ENCODE assay signal across 14 mouse cellular contexts in genomic region chr12:73715954-73716731, GRCm38 (mm10).
DNase-seq lines count a peak whose midpoint lies in the region; ATAC-seq lines count a peak whose summit lies in the region.
"Had no signal": no experiment of that assay in that cellular context is flagged by ENCODE, and none has a peak within 500 bp of the region (broad histone marks: within the 10 kb centered on the region; RNA-seq: fewer than 3 reads in every experiment).

No protein-coding gene starts in this region.

- peaks cover 58% of the 10 kb centered on the region for H3K27me3 ChIP-seq in neural tube, embryonic 13.5 days
- peaks cover 22% of the 10 kb centered on the region for H3K27me3 ChIP-seq in neural tube, embryonic 15.5 days (replicated peaks)
- no peaks in the 10 kb centered on the region for H3K27me3 ChIP-seq in heart, embryonic 10.5 days (ENCODE audit: insufficient read depth, poor library complexity, severe bottlenecking)
- H3K27me3 ChIP-seq: limb, embryonic 15.5 days had no signal

- peaks cover 20% of the 10 kb centered on the region for H3K4me1 ChIP-seq in neural tube, embryonic 13.5 days (replicated peaks)
- peaks cover 17% of the 10 kb centered on the region for H3K4me1 ChIP-seq in neural tube, embryonic 15.5 days
- H3K4me1 ChIP-seq in heart, embryonic 10.5 days: peaks cover 12% of the 10 kb centered on the region
- H3K4me1 ChIP-seq: limb, embryonic 15.5 days had no signal

- no peaks in the 10 kb centered on the region for H3K36me3 ChIP-seq in neural tube, embryonic 13.5 days
- no peaks in the 10 kb centered on the region for H3K36me3 ChIP-seq in neural tube, embryonic 15.5 days
- no peaks in the 10 kb centered on the region for H3K36me3 ChIP-seq in heart, embryonic 10.5 days
- H3K36me3 ChIP-seq: limb, embryonic 15.5 days had no signal

- H3K9me3 ChIP-seq in neural tube, embryonic 13.5 days: no peaks in the 10 kb centered on the region
- no peaks in the 10 kb centered on the region for H3K9me3 ChIP-seq in neural tube, embryonic 15.5 days (replicated peaks)
- H3K9me3 ChIP-seq in heart, embryonic 10.5 days: no peaks in the 10 kb centered on the region
- H3K9me3 ChIP-seq: limb, embryonic 15.5 days had no signal

- 55% methylated on average over 21 of the region's 21 CpGs for WGBS in neural tube, embryonic 13.5 days
- WGBS in neural tube, embryonic 15.5 days: 39% methylated on average over 21 of the region's 21 CpGs
- 83% methylated on average over 21 of the region's 21 CpGs for WGBS in heart, embryonic 10.5 days

- H3K27ac ChIP-seq in neural tube, embryonic 13.5 days (replicated peaks): peak overlapping the region; percentile 68
- H3K27ac ChIP-seq in neural tube, embryonic 15.5 days (replicated peaks): peak overlapping the region; percentile 65
- H3K27ac ChIP-seq in heart, embryonic 10.5 days: no peak overlapping the region
- H3K27ac ChIP-seq: limb, embryonic 15.5 days had no signal

- no peak overlapping the region for H3K4me2 ChIP-seq in neural tube, embryonic 13.5 days
- no peak overlapping the region for H3K4me2 ChIP-seq in neural tube, embryonic 15.5 days
- H3K4me2 ChIP-seq: limb, embryonic 15.5 days had no signal

- peak; percentile 71 for ATAC-seq in neural tube, embryonic 13.5 days (ENCODE audit: low read depth)
- peak; percentile 74; the same call in 1 of the 2 replicates for ATAC-seq in neural tube, embryonic 15.5 days (ENCODE audit: low FRiP score)

- no peak overlapping the region for H3K9ac ChIP-seq in neural tube, embryonic 13.5 days
- no peak overlapping the region for H3K9ac ChIP-seq in neural tube, embryonic 15.5 days (replicated peaks)
- H3K9ac ChIP-seq: limb, embryonic 15.5 days had no signal

- H3K4me3 ChIP-seq in neural tube, embryonic 13.5 days: no peak overlapping the region
- no peak overlapping the region for H3K4me3 ChIP-seq in neural tube, embryonic 15.5 days (replicated peaks)
- H3K4me3 ChIP-seq in heart, embryonic 10.5 days: no peak overlapping the region
- H3K4me3 ChIP-seq: erythroblast, embryonic 14.5 days; limb, embryonic 15.5 days; myocyte had no signal

- no peak for DNase-seq in neural tube, embryonic 10.5 days (ENCODE audit: extremely low spot score, low spot score)
- peak; percentile 22 for DNase-seq in adipocyte (ENCODE audit: low spot score)
- DNase-seq in lung, postnatal 36 days: peak; percentile 65
- no peak for DNase-seq in heart, embryonic 10.5 days (ENCODE audit: low spot score)
- no peak for DNase-seq in frontal cortex, postnatal 25 days (ENCODE audit: low spot score in 2 of 2)
- no peak for DNase-seq in yolk sac, embryonic 10.5 days (ENCODE audit: low spot score)
- DNase-seq: cerebellum, postnatal 36 days; gastrocnemius, postnatal 36 days; kidney, adult 11 months had no signal

Comparison
In these comparisons a context has a peak if more than half of its experiments do, and no peak if none do; other contexts are left out.
1. DNase-seq: peak in adipocyte (single experiment) and lung, postnatal 36 days (single experiment); none in neural tube, embryonic 10.5 days (single experiment), heart, embryonic 10.5 days (single experiment), frontal cortex, postnatal 25 days (0 of 2) and yolk sac, embryonic 10.5 days (single experiment).